8 mouse cellular contexts compared by ENCODE assay signal in the genomic region with DNA sequence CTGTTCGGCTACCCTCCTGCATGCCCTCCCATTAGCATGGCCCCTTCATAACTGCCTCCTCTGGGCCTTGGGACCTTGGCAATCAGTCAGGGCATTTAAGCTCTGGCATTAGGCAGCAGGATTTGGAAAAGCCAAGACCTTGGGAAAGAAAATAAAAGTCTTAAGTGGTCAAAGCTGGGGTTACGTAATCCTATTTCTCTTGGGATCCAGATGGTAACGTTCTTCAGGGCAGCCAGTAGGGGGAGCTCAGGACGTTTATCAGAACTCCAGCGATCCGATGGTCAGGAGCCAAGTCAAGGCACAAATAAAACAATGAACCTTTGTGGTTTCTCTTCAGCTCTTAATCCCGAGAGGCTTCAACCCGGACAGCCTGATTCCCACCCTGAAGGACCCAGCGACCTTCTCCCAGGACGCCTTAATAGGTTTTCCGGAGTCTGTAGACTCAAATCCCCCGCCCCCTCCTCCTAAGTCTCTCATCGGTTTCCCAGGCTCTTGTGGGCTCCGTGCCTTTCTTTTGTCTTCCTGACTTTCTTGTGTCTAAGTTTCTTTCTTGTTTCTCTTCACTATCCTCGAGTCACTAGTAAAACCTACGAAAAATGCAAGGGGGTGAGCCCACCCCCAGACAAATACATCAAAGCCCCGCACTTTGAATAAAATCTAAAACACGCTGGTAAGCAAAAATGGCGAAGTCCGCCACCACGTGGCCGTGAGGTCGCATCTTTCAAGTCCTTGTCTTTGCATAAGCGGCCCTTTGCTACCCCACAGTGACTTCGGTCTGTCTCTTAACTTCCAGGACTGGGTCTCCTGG. TPM values are rescaled to one million over a fixed set of nuclear protein-coding genes. Genes with fewer than 3 reads are reported as not detected.
DNase-seq lines count a peak whose midpoint lies in the region; ATAC-seq lines count a peak whose summit lies in the region.

No protein-coding gene starts in this region.

- H3K27me3 ChIP-seq in heart, embryonic 11.5 days (ENCODE audit: control insufficient read depth, insufficient read depth, low read length), result no peaks in the 10 kb centered on the region
- no peaks in the 10 kb centered on the region for H3K27me3 ChIP-seq in kidney, embryonic 16.5 days (ENCODE audit: insufficient read depth, low read length)
- peaks cover 4% of the 10 kb centered on the region; the same call in 1 of the 2 replicates for H3K27me3 ChIP-seq in liver, embryonic 12.5 days (replicated peaks)
- no peaks in the 10 kb centered on the region for H3K27me3 ChIP-seq in stomach, embryonic 16.5 days (ENCODE audit: control insufficient read depth, insufficient read depth, low read length)

- H3K4me3 ChIP-seq in heart, embryonic 11.5 days (ENCODE audit: low read depth, low read length), result peak overlapping the region; percentile 32
- peak overlapping the region; percentile 45 for H3K4me3 ChIP-seq in kidney, embryonic 16.5 days (ENCODE audit: low read length)
- peak overlapping the region; percentile 51 for H3K4me3 ChIP-seq in liver, embryonic 12.5 days
- peak overlapping the region; percentile 52 for H3K4me3 ChIP-seq in stomach, embryonic 16.5 days (replicated peaks; ENCODE audit: low read length)

- peak; percentile 91 for ATAC-seq in erythroblast, adult 5-6 weeks (replicated peaks; ENCODE audit: low FRiP score, poor library complexity, severe bottlenecking)
- 0 out of 2 replicates have a peak, but pooled peaks have one; percentile 11 for ATAC-seq in heart, embryonic 11.5 days (replicated peaks; ENCODE audit: insufficient number of reproducible peaks, low FRiP score, low TSS enrichment)
- peak; percentile 47; the same call in 1 of the 2 replicates for ATAC-seq in kidney, embryonic 16.5 days (ENCODE audit: low FRiP score, low TSS enrichment)
- ATAC-seq in liver, embryonic 12.5 days, result 0 out of 2 replicates have a peak, but pooled peaks have one; percentile 22
- peak; percentile 48 for ATAC-seq in stomach, embryonic 16.5 days (ENCODE audit: insufficient read depth, low FRiP score)

- WGBS in heart, embryonic 11.5 days (ENCODE audit: insufficient replicate concordance), result 2% methylated on average over 25 of the region's 25 CpGs
- 2% methylated on average over 25 of the region's 25 CpGs for WGBS in kidney, embryonic 16.5 days
- WGBS in liver, embryonic 12.5 days (ENCODE audit: insufficient replicate concordance), result 3% methylated on average over 25 of the region's 25 CpGs
- WGBS in stomach, embryonic 16.5 days, result under 1% methylated on average over 25 of the region's 25 CpGs

- H3K9ac ChIP-seq in heart, embryonic 11.5 days (ENCODE audit: low read depth, low read length), result peak overlapping the region; percentile 68
- peak overlapping the region; percentile 75 for H3K9ac ChIP-seq in kidney, embryonic 16.5 days (replicated peaks; ENCODE audit: low read length)
- H3K9ac ChIP-seq in liver, embryonic 12.5 days, result peak overlapping the region; percentile 63
- peak overlapping the region; percentile 78 for H3K9ac ChIP-seq in stomach, embryonic 16.5 days (ENCODE audit: low read length)

- peak overlapping the region; percentile 62 for H3K27ac ChIP-seq in heart, embryonic 11.5 days (ENCODE audit: low read depth, low read length)
- H3K27ac ChIP-seq in kidney, embryonic 16.5 days (ENCODE audit: low read length), result peak overlapping the region; percentile 75
- peak overlapping the region; percentile 40; the same call in 1 of the 2 replicates for H3K27ac ChIP-seq in liver, embryonic 12.5 days
- H3K27ac ChIP-seq in stomach, embryonic 16.5 days (ENCODE audit: low read length), result peak overlapping the region; percentile 67

- H3K4me2 ChIP-seq in heart, embryonic 11.5 days, result peak overlapping the region; percentile 59
- H3K4me2 ChIP-seq in kidney, embryonic 16.5 days (replicated peaks; ENCODE audit: low read depth, low read length), result peak overlapping the region; percentile 65
- peak overlapping the region; percentile 83 for H3K4me2 ChIP-seq in liver, embryonic 12.5 days
- peak overlapping the region; percentile 72 for H3K4me2 ChIP-seq in stomach, embryonic 16.5 days (ENCODE audit: low read depth, low read length)

- H3K36me3 ChIP-seq in heart, embryonic 11.5 days (ENCODE audit: control insufficient read depth, insufficient read depth, low read length), result no peaks in the 10 kb centered on the region
- no peaks in the 10 kb centered on the region for H3K36me3 ChIP-seq in kidney, embryonic 16.5 days (ENCODE audit: insufficient read depth, low read length)
- no peaks in the 10 kb centered on the region for H3K36me3 ChIP-seq in liver, embryonic 12.5 days
- H3K36me3 ChIP-seq in stomach, embryonic 16.5 days (ENCODE audit: control insufficient read depth, insufficient read depth, low read length), result no peaks in the 10 kb centered on the region

- H3K4me1 ChIP-seq in heart, embryonic 11.5 days (ENCODE audit: control insufficient read depth, insufficient read depth, low read length), result peaks cover 37% of the 10 kb centered on the region
- H3K4me1 ChIP-seq in kidney, embryonic 16.5 days (ENCODE audit: insufficient read depth, low read length), result peaks cover 19% of the 10 kb centered on the region
- peaks cover 59% of the 10 kb centered on the region for H3K4me1 ChIP-seq in liver, embryonic 12.5 days
- H3K4me1 ChIP-seq in stomach, embryonic 16.5 days (ENCODE audit: control insufficient read depth, insufficient read depth, low read length), result peaks cover 26% of the 10 kb centered on the region

- DNase-seq in CD4-positive helper T cell, adult 2 months (ENCODE audit: low read depth, low spot score), result peak; percentile 70
- DNase-seq in brain, adult 2 months (ENCODE audit: low read depth, low spot score), result peak; percentile 98
- peak; percentile 82 for DNase-seq in neural tube, embryonic 10.5 days (ENCODE audit: extremely low spot score, low spot score)

- no peaks in the 10 kb centered on the region for H3K9me3 ChIP-seq in heart, embryonic 11.5 days (replicated peaks; ENCODE audit: control insufficient read depth, low read length)
- H3K9me3 ChIP-seq in kidney, embryonic 16.5 days (ENCODE audit: low read length), result no peaks in the 10 kb centered on the region
- no peaks in the 10 kb centered on the region for H3K9me3 ChIP-seq in liver, embryonic 12.5 days (replicated peaks)
- H3K9me3 ChIP-seq in stomach, embryonic 16.5 days (replicated peaks; ENCODE audit: control insufficient read depth, low read length), result no peaks in the 10 kb centered on the region

RNA-seq across cellular contexts. Expression of gene Ndufb4, which starts 30.6 kb away (rescaled TPM):
- total RNA-seq in erythroblast, adult 5-6 weeks (2015; ENCODE audit: low replicate concordance), result 15.7 and 28.2 TPM in 2 replicates
- 0.42 and 8.2 TPM in 2 replicates for total RNA-seq in erythroblast, adult 5-6 weeks (2017; ENCODE audit: low replicate concordance)
- polyA plus RNA-seq in heart, embryonic 11.5 days (2014; fragmentation: Nextera tagmentation; extraction: Ambion mirVana), result 84.7 and 88.8 TPM in 2 replicates
- polyA plus RNA-seq in kidney, embryonic 16.5 days (2015; fragmentation: Nextera tagmentation; extraction: Ambion mirVana), result 45.0 and 59.9 TPM in 2 replicates
- 52.4 and 56.6 TPM in 2 replicates for polyA plus RNA-seq in liver, embryonic 12.5 days (2016; fragmentation: Nextera tagmentation; extraction: Ambion mirVana)
- polyA plus RNA-seq in stomach, embryonic 16.5 days (2015; fragmentation: Nextera tagmentation; extraction: Ambion mirVana), result 57.4 and 64.0 TPM in 2 replicates

Comparison
In these comparisons a context has a peak if more than half of its experiments do, and no peak if none do; other contexts are left out.
1. Peak in every context shown above with its lines: DNase-seq, ATAC-seq, H3K4me3 ChIP-seq and H3K27ac ChIP-seq.
2. ATAC-seq: peak in every context shown above with its lines; median percentile 91 in erythroblast, adult 5-6 weeks; 48 in stomach, embryonic 16.5 days; 47 in kidney, embryonic 16.5 days; 22 in liver, embryonic 12.5 days; 11 in heart, embryonic 11.5 days.